Mouse (Mus musculus): ENCODE results near the gene Rhoh. TPM values are rescaled to one million over a fixed set of nuclear protein-coding genes. Genes with fewer than 3 reads are reported as not detected.

Gene Rhoh
- polyA plus RNA-seq, 1 experiment from 2014 or later = 3.4 TPM

DNA sequence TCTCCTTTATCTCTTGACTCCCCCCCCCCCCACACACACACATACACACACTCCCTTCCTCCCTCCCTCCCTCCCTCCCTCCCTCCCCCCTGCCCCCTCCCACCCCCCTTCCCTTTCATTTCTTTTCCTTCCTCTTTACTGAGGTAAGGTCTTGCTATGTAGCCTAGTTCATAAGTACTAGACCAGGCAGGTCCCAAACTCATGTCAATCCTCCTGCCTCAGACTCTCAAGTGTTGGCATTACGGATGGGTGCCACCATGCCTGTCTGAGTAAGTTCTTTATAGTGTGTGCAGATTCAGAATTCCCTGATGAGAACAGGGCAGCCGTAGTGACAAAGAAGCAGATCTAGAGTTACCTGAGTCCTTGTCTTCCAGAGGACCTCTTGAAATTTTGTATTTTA lies 20.2 kb downstream of the Rhoh start:
- Histone ChIP-seq H3K27me3 (no peaks in the 10 kb centered on the region), H3K27ac (no peak overlapping the region), H3K4me3 (no peak overlapping the region), H3K9me3 (no peaks in the 10 kb centered on the region), H3K4me1 (no peaks in the 10 kb centered on the region), H3K36me3 (no peaks in the 10 kb centered on the region), H3K4me2 (no peak overlapping the region), H3K9ac (no peak overlapping the region)
- 86% methylated on average over 2 of the region's 2 CpGs for WGBS
- no peak for ATAC-seq (ENCODE audit: borderline replicate concordance, extremely low read depth, low FRiP score, low TSS enrichment)

DNA sequence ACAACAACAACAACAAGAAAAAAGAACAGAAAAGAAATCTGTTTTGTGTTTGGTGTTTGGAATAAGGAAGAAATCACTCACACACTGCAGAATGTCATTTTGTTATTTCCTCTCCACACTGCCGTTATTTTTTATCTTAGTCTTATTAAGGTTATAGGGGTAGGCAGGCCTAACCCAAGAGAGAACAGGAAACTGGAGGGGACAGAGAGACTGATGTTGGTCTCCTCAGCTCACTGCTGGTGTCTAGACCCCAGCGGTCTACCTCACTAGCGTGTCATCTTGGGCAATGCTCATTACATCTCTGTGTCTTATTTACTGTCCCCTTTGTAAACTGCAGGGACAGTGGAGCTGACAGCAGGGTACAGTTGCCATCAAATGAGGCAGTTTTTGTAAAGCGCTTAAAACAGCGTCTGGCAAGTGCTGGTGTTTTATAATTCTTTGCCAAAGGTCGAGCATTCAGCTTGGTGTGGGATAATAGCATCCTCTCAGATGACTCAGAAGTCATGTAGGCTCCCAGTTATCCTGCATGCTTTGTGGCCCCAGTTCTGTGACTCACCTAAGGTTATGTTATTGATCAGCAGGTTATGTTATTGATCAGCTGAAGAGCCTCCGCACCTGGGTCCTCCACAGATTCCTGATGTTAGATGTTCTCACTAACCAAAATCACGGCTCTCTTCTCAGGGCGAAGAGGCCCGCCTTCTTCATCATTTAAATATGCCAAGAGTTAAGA lies 21.6 kb downstream of the Rhoh start:
- Histone ChIP-seq H3K36me3 (no peaks in the 10 kb centered on the region), H3K27me3 (no peaks in the 10 kb centered on the region), H3K9me3 (no peaks in the 10 kb centered on the region), H3K4me1 (no peaks in the 10 kb centered on the region), H3K4me3 (no peak overlapping the region), H3K27ac (no peak overlapping the region), H3K4me2 (no peak overlapping the region), H3K9ac (no peak overlapping the region)
- 73% methylated on average over 10 of the region's 10 CpGs for WGBS
- ATAC-seq (ENCODE audit: borderline replicate concordance, extremely low read depth, low FRiP score, low TSS enrichment) = no peak

DNA sequence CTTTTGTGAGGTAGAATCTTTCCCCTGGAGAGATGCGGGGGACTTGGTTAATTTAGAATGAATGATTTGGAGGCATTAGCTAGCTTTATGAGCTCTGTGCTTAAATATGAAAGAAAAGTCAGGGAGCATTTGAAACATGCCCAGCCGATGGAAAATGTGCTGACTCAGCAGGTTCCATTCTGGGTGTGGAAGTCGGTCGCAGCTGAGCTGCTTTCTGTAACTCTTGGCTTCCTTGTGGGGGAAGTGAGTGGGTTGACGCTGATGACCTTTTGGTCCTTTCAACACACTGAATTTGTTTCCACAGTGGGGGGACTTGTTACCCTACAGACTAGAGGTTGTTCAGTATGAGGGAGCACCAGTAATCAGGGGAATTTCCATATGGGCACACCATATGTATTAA lies 22.3 kb downstream of the Rhoh start:
- Histone ChIP-seq H3K4me1 (no peaks in the 10 kb centered on the region), H3K27ac (no peak overlapping the region), H3K27me3 (no peaks in the 10 kb centered on the region), H3K36me3 (no peaks in the 10 kb centered on the region), H3K4me3 (no peak overlapping the region), H3K4me2 (no peak overlapping the region), H3K9me3 (no peaks in the 10 kb centered on the region), H3K9ac (no peak overlapping the region)
- WGBS = 52% methylated on average over 5 of the region's 5 CpGs
- no peak for ATAC-seq (ENCODE audit: borderline replicate concordance, extremely low read depth, low FRiP score, low TSS enrichment)

DNA sequence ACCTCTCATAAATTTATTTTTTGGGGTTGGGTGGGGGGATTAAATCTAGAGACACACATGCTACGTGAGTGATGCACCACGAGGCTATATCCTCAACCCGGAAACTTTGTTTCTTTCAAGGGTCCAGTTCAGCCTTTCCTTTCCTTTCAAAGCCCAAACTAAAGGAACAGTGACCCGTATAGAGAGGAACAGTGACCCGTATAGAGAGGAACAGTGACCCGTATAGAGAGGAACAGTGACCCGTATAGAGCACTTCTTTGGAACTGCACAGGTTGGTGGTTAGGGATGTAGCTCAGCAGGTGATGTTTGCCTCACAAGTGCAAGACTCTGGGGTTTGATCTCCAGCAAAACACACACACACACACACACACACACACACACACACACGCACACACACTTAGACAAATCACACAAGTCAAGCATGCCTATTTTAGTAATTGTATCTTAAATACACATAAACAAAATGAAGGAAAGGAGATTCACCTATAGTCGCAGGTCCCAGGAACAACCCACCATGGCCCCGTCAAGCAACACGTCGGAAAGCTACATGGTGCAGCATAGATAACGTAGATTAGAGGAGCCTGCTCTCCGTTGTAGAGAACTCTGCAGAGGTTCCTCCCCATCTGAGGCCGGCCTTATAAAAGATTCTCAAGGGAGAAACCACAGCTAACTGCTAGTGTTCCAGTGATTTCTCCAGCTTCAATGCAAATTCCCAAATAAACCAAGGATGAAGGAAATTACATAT lies 24.9 kb downstream of the Rhoh start:
- H3K4me2 ChIP-seq = no peak overlapping the region
- H3K9ac ChIP-seq = no peak overlapping the region
- H3K27ac ChIP-seq = no peak overlapping the region
- no peaks in the 10 kb centered on the region for H3K36me3 ChIP-seq
- no peaks in the 10 kb centered on the region for H3K9me3 ChIP-seq
- WGBS = 73% methylated on average over 15 of the region's 15 CpGs
- no peak overlapping the region for H3K4me3 ChIP-seq
- no peaks in the 10 kb centered on the region for H3K4me1 ChIP-seq
- H3K27me3 ChIP-seq = no peaks in the 10 kb centered on the region
- ATAC-seq (ENCODE audit: borderline replicate concordance, extremely low read depth, low FRiP score, low TSS enrichment) = no peak

DNA sequence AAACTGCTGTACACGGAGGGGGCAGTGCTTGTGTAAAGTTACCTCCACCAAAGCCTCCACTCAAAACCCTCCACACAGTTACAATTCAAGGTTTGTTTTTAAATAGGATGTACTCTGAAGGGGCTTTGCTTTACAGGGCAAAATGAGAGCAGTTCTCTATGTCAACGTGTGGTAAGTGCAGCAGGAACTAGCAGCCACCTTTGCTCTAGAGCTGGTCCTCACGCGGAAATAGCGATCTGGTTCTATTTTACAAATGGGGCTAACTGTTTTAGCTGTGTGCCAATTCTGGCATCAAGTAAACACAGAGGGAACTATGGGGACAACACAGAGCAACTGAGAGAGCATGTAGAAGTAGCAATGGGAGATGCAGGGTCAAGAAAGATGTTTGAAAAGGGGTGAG lies 27.1 kb downstream of the Rhoh start:
- Histone ChIP-seq H3K9me3 (no peaks in the 10 kb centered on the region), H3K9ac (no peak overlapping the region), H3K4me3 (no peak overlapping the region), H3K27ac (no peak overlapping the region), H3K36me3 (no peaks in the 10 kb centered on the region), H3K4me1 (no peaks in the 10 kb centered on the region), H3K27me3 (no peaks in the 10 kb centered on the region), H3K4me2 (no peak overlapping the region)
- no peak for ATAC-seq (ENCODE audit: borderline replicate concordance, extremely low read depth, low FRiP score, low TSS enrichment)
- 81% methylated on average over 5 of the region's 5 CpGs for WGBS

DNA sequence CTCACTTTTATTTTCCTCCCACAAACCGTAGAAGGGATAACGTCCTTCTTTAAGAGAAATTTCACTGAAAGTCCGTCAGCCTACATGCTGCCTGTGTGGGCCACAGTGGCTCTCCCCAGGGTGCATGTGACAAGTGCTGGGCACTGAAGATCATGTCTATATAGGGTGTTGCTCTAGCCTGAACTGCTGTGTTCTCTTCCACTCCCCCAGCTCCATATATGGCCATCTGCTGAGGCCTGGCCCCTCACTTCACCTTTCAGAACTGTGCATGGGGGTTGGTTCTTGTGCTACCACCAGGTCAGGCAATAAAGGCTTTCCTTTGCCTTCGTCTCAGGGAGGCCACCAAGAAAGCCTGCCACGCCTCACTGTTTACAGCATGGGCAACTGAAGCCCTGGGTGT lies 28.0 kb downstream of the Rhoh start:
- H3K4me1 ChIP-seq = no peaks in the 10 kb centered on the region
- H3K4me2 ChIP-seq = no peak overlapping the region
- ATAC-seq (ENCODE audit: borderline replicate concordance, extremely low read depth, low FRiP score, low TSS enrichment) = no peak
- H3K36me3 ChIP-seq = no peaks in the 10 kb centered on the region
- 67% methylated on average over 5 of the region's 5 CpGs for WGBS
- no peak overlapping the region for H3K9ac ChIP-seq
- H3K9me3 ChIP-seq = no peaks in the 10 kb centered on the region
- no peak overlapping the region for H3K27ac ChIP-seq
- no peak overlapping the region for H3K4me3 ChIP-seq
- no peaks in the 10 kb centered on the region for H3K27me3 ChIP-seq

DNA sequence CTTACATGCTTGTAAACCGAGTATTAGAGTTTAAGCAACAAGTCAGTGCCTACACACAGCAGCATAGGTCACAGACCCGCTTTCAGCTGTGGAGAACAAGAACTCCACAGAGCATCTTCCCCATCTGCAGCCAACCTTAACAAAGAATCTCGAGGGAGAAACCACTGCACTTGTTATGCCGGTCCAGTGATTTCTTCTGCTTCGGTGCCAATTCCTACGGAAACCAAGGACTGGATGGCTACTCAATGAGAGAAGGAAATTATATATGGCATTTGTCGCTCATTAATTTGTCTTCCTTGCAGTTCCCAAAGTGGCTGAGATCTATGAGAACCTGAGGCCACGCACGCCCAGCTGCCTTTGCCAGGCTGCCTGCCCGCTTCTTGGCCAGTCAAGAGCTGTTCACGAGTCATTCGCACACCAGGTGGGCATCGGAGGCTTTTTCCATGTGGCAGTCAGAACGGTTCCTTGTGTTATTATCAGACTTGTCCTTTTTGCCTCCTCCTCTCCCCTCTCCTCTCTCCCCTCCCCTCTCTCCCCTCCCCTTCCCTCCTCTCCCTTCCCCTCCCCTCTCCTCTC lies 30.3 kb downstream of the Rhoh start:
- H3K27ac ChIP-seq = no peak overlapping the region
- H3K4me1 ChIP-seq = no peaks in the 10 kb centered on the region
- no peak overlapping the region for H3K4me2 ChIP-seq
- no peak for ATAC-seq (ENCODE audit: borderline replicate concordance, extremely low read depth, low FRiP score, low TSS enrichment)
- no peaks in the 10 kb centered on the region for H3K27me3 ChIP-seq
- H3K4me3 ChIP-seq = no peak overlapping the region
- no peaks in the 10 kb centered on the region for H3K36me3 ChIP-seq
- WGBS = 85% methylated on average over 14 of the region's 14 CpGs
- H3K9me3 ChIP-seq = no peaks in the 10 kb centered on the region
- no peak overlapping the region for H3K9ac ChIP-seq

DNA sequence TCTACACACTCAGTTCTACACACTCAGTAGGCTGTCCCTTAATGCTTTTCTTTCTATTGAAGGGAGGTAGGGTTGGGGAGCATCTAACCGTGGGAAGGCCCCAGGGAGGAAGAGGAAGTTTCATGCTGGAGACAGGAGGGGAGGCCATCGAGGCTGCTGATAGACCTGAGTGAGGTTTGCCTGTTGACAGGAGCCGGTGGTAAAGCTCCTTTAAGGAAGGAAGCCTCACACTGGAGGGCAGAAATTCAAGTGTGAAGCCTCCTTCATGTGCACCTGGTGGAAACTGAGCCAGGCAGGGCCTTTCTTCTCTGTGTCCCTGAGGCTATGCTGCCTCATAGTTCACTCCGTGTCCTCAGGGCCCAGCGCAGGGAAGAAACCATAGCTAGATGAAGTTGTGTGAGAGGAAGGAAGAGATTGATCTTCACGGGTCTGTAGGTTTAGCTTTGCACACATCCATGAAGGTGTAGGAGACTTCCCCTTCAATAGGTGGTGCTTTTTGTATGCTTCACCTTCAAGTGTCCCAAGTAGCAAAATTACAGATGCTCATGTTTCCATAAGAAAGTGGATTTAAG lies 34.2 kb downstream of the Rhoh start:
- Histone ChIP-seq H3K4me1 (no peaks in the 10 kb centered on the region), H3K9me3 (no peaks in the 10 kb centered on the region), H3K4me3 (no peak overlapping the region), H3K27ac (no peak overlapping the region), H3K9ac (no peak overlapping the region), H3K27me3 (no peaks in the 10 kb centered on the region), H3K36me3 (no peaks in the 10 kb centered on the region), H3K4me2 (no peak overlapping the region)
- 75% methylated on average over 6 of the region's 6 CpGs for WGBS
- ATAC-seq (ENCODE audit: borderline replicate concordance, extremely low read depth, low FRiP score, low TSS enrichment) = no peak

DNA sequence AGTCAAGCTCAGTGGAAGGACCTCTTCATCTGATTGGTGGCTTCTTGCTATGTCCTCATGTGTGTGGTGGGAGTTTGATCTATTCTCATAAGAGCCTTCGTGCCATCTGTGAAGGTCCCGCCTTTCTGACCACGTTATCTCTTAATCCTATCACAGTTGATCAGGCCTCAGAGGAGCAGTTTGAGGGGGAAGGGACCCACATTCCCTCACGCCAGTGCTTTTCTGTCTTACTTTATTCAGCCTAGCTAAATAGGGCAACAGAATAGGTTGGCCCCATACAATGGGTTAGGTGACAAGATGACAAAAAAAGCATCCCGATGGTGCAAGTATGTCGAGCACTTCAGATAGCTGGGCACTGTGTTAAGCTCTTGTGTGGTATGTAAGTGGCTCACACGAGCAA lies 34.8 kb downstream of the Rhoh start:
- no peak overlapping the region for H3K27ac ChIP-seq
- H3K27me3 ChIP-seq = no peaks in the 10 kb centered on the region
- WGBS = 71% methylated on average over 7 of the region's 7 CpGs
- no peak overlapping the region for H3K4me3 ChIP-seq
- peaks cover 2% of the 10 kb centered on the region for H3K4me1 ChIP-seq
- no peaks in the 10 kb centered on the region for H3K9me3 ChIP-seq
- no peaks in the 10 kb centered on the region for H3K36me3 ChIP-seq
- H3K9ac ChIP-seq = no peak overlapping the region
- H3K4me2 ChIP-seq = no peak overlapping the region
- no peak for ATAC-seq (ENCODE audit: borderline replicate concordance, extremely low read depth, low FRiP score, low TSS enrichment)

DNA sequence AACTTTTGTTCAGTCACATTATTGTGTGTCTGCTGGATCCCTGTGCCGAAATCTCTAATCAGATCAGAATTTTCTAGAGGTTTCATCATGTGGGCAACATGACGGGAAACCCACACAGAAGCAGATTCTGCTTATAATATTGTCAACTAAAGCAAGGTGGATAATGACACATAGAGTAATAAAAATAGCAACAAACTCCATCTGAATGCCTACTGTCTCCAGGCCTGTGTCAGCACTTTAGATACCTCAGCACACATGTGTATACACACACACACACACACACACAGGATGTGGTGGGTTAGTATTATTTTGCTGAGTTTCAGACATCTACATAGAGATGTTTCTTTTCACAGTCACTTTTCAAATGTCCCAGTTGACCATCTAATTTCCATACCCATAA lies 36.7 kb downstream of the Rhoh start:
- H3K4me1 ChIP-seq = peaks cover 3% of the 10 kb centered on the region
- no peak overlapping the region for H3K27ac ChIP-seq
- no peak overlapping the region for H3K4me2 ChIP-seq
- no peaks in the 10 kb centered on the region for H3K27me3 ChIP-seq
- no peak for ATAC-seq (ENCODE audit: borderline replicate concordance, extremely low read depth, low FRiP score, low TSS enrichment)
- H3K9ac ChIP-seq = no peak overlapping the region
- H3K9me3 ChIP-seq = no peaks in the 10 kb centered on the region
- H3K36me3 ChIP-seq = no peaks in the 10 kb centered on the region
- H3K4me3 ChIP-seq = no peak overlapping the region
- WGBS = 80% methylated on average over 2 of the region's 2 CpGs

DNA sequence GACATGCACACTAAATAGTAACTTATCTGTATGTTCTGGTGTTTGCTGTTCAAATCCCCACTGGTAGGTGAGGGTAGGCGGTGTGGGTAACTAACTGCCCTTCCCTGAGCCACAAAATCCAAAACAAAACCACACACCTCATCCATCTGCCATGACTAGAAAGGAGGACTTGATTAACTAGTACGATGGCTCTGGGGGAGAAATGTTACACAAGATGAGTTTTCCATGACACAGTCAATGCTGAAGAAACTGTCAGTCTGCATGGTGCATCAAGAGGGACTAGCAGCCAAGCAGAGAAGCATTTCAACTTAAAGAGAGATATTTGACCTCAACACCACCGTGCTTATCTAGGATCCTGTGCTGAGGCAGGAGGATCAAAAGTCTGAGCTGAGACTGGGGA lies 37.7 kb downstream of the Rhoh start:
- H3K27me3 ChIP-seq = no peaks in the 10 kb centered on the region
- H3K36me3 ChIP-seq = no peaks in the 10 kb centered on the region
- H3K27ac ChIP-seq = no peak overlapping the region
- no peak overlapping the region for H3K9ac ChIP-seq
- 66% methylated on average over 3 of the region's 3 CpGs for WGBS
- no peak overlapping the region for H3K4me2 ChIP-seq
- no peaks in the 10 kb centered on the region for H3K9me3 ChIP-seq
- ATAC-seq (ENCODE audit: borderline replicate concordance, extremely low read depth, low FRiP score, low TSS enrichment) = no peak
- H3K4me1 ChIP-seq = peaks cover 3% of the 10 kb centered on the region
- no peak overlapping the region for H3K4me3 ChIP-seq

DNA sequence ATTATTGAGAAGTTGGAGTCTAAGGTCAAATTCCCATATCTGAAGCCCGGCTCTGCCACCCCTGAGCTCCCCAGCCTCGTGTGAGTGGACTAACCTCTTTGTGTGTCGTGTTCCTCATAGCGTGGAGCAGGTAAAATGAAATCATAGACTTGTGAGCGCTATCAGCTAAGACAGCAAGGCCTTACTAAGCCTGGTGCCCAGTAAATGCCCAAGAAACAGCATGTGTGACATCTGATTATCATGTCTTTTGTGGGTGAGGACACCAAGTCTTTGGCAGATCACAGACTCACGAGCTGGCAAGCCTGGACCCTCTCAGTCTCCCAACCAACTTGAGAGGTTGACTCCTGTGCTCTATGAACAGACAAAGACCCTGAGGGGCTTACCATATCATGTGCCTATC lies 39.1 kb downstream of the Rhoh start:
- H3K36me3 ChIP-seq = no peaks in the 10 kb centered on the region; the same call in 1 of the 2 replicates
- H3K9ac ChIP-seq = no peak overlapping the region
- H3K4me1 ChIP-seq = peaks cover 3% of the 10 kb centered on the region
- no peak for ATAC-seq (ENCODE audit: borderline replicate concordance, extremely low read depth, low FRiP score, low TSS enrichment)
- H3K9me3 ChIP-seq = no peaks in the 10 kb centered on the region; the same call in 1 of the 2 replicates
- no peak overlapping the region for H3K27ac ChIP-seq
- no peak overlapping the region for H3K4me2 ChIP-seq
- no peak overlapping the region for H3K4me3 ChIP-seq
- H3K27me3 ChIP-seq = no peaks in the 10 kb centered on the region
- WGBS = 85% methylated on average over 6 of the region's 6 CpGs
